Mouse (Mus musculus): Measurements from ENCODE around the gene Psma7.

GRCm38 (mm10) chr2:180087472-180087871 is 45.2 kb upstream of the Psma7 start:
- TF ChIP-seq ZC3H11A (IDR thresholded peaks at IDR 0.05; ENCODE audit: low read depth, low read length) (0 out of 2 replicates have a peak, but pooled peaks have one; percentile 16), MYB (IDR thresholded peaks at IDR 0.05; ENCODE audit: low read depth, low read length) (no peak), BHLHE40 (IDR thresholded peaks at IDR 0.05; ENCODE audit: borderline replicate concordance, low read depth, low read length) (no peak), POLR2A (IDR thresholded peaks at IDR 0.05; ENCODE audit: control insufficient read depth in 1 of 2, insufficient read depth in 1 of 2, low read depth in 1 of 2, low read length in 2 of 2, poor library complexity in 1 of 2) (no peak), ZNF384 (IDR thresholded peaks at IDR 0.05; ENCODE audit: low read depth, low read length) (no peak), USF1 (IDR thresholded peaks at IDR 0.05; ENCODE audit: low read depth, low read length) (no peak), POLR2AphosphoS2 (IDR thresholded peaks at IDR 0.05; ENCODE audit: low read length) (no peak), KAT2A (conservative IDR thresholded peaks at IDR 0.05; ENCODE audit: low read depth, low read length) (no peak)
